Mouse (Mus musculus) liver, embryonic 14.5 days (tissue): ENCODE data around the gene Eya2. TPM values are rescaled to one million over a fixed set of nuclear protein-coding genes. Genes with fewer than 3 reads are reported as not detected.
A peak's percentile ranks its signal among the peaks of the same experiment; 100 is the strongest.

Experiments
- ATAC-seq: fragments of 200-750 bp; cut with Nextera tagmentation; 2 replicates; pipeline ENCODE4 v1.8.0; 2017; ENCODE audit warnings: moderate number of reproducible peaks, mild to moderate bottlenecking, moderate library complexity; ENCODE audit not compliant: insufficient read depth
- DNase-seq, 3 experiments: peaks; one replicate each; pipeline ENCODE4 v3.0.0-alpha.2; 2012 to 2013; ENCODE audit warnings: low read depth in 3 of 3, low spot score in 3 of 3
- H3K27ac ChIP-seq: fragments of 300-500 bp; sonication (generic); 2 replicates; pipeline ENCODE4 v1.5.1; 2014; ENCODE audit warnings: moderate library complexity, mild to moderate bottlenecking, control low read depth, inconsistent platforms
- H3K27me3 ChIP-seq: fragments of 300-500 bp; sonication (generic); 2 replicates; pipeline ENCODE4 v1.6.1; 2014; ENCODE audit warnings: mild to moderate bottlenecking, low read length, moderate library complexity; ENCODE audit not compliant: control insufficient read depth, insufficient read depth
- H3K36me3 ChIP-seq: fragments of 300-500 bp; sonication (generic); replicated peaks from 2 replicates; pipeline ENCODE4 v1.6.1; 2014; ENCODE audit warnings: low read depth; ENCODE audit not compliant: control insufficient read depth, insufficient read depth
- H3K4me1 ChIP-seq, 2 experiments: fragments of 200-500 bp in 1 of 2; fragments of 300-500 bp in 1 of 2; sonication (generic) in 1 of 2; replicated peaks; 2 replicates each; pipeline ENCODE4 v1.6.1; 2012 to 2014; ENCODE audit warnings: antibody characterized with exemption in 1 of 2, inconsistent platforms in 1 of 2, low read length in 1 of 2; ENCODE audit not compliant: control insufficient read depth in 2 of 2, insufficient read depth in 2 of 2
- H3K4me2 ChIP-seq: fragments of 300-500 bp; sonication (generic); 2 replicates; pipeline ENCODE4 v1.6.1; 2014; ENCODE audit warnings: low read depth, mild to moderate bottlenecking, control low read depth, moderate library complexity
- H3K4me3 ChIP-seq, 2 experiments: fragments of 200-500 bp in 1 of 2; fragments of 300-500 bp in 1 of 2; sonication (generic) in 1 of 2; 2 replicates each; pipeline ENCODE4 v1.5.1; 2012 to 2014; ENCODE audit warnings: low read depth in 2 of 2, low read length in 2 of 2, mild to moderate bottlenecking in 2 of 2, control low read depth in 1 of 2, inconsistent platforms in 1 of 2, moderate library complexity in 1 of 2; ENCODE audit not compliant: insufficient read depth in 1 of 2
- H3K9ac ChIP-seq: fragments of 300-500 bp; sonication (generic); replicated peaks from 2 replicates; pipeline ENCODE4 v1.6.1; 2014; ENCODE audit warnings: mild to moderate bottlenecking, control low read depth, moderate library complexity
- H3K9me3 ChIP-seq: fragments of 300-500 bp; sonication (generic); 2 replicates; pipeline ENCODE4 v1.6.1; 2016; ENCODE audit warnings: low read length, mixed read lengths; ENCODE audit not compliant: control insufficient read depth
- CTCF ChIP-seq: IDR thresholded peaks from 2 replicates; pipeline ENCODE4 v1.5.1; 2016; ENCODE audit warnings: antibody characterized with exemption, low read depth, control low read depth
- EP300 ChIP-seq: IDR thresholded peaks from 2 replicates; pipeline ENCODE4 v1.6.1; 2016; ENCODE audit warnings: antibody characterized with exemption, low read depth
- WGBS: fragments of 180-500 bp; shearing (Covaris S2); extraction: QIAGEN DNeasy Blood & Tissue Kit; methylation state at CpG from one replicate; pipeline ENCODE4 v1.1.7; 2014; ENCODE audit not compliant: insufficient replicate concordance; 5-methylcytosine and 5-hydroxymethylcytosine counted together
- polyA plus RNA-seq, 2 experiments: library from polyadenylated mRNA; depleted of rRNA in 1 of 2; stranded (reverse) in 1 of 2; unstranded in 1 of 2; fragments of >200 nt; fragmentation: Nextera tagmentation in 1 of 2; extraction: Ambion mirVana in 1 of 2; gene quantifications; 2 replicates each; pipeline versions ENCODE4 v1.2.1 to v1.2.3; 2012 to 2014

The Eya2 gene
- polyA plus RNA-seq, 2 experiments: 0.13 to 0.16 TPM

DNA sequence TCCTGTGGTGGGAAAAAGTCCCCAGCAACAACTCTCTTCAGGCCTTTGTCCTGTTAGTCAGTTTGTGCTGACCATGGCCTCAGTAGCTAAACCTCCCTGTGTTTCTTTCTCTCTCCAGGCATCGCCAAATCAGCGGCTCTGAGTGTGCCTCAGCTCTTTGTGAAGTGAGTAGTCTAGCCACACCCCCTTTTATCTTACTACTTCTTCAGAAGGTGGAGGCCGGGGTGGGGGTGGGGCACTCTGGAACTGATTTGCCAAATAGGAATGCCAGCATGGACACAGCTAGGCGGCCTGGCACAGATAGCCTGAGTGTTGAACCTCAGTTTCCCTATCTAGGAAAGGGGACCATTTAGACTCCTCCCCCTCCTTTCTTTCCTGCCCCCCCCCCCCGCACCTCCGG is 87.9 kb downstream of the Eya2 start:
- Histone ChIP-seq H3K4me3 (no peak overlapping the region), H3K4me2 (no peak overlapping the region), H3K27me3 (no peaks in the 10 kb centered on the region), H3K9me3 (no peaks in the 10 kb centered on the region), H3K9ac (no peak overlapping the region), H3K27ac (no peak overlapping the region), H3K36me3 (no peaks in the 10 kb centered on the region), H3K4me1 (no peaks in the 10 kb centered on the region)
- no peak for ATAC-seq
- TF ChIP-seq EP300: no peak
- TF ChIP-seq CTCF: no peak
- DNase-seq: no peak
- 48% methylated on average over 6 of the region's 6 CpGs for WGBS

DNA sequence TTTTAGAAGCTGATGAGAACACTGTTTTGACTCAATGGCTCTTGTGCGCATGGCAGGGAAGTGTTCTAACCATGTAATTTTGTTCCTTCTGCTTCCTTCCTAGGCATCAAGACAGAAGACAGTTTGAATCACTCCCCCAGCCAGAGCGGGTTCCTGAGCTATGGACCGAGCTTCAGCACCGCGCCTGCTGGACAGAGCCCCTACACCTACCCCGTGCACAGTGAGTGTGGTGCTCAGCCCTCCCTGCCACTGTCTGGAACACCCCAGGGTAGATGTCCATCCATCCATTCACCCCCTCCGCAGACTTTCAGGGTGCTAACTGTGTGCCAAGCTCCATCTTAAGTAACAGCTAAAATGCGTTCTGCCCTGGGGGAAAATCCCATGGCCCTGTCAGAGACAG is 92.7 kb downstream of the Eya2 start:
- H3K4me2 ChIP-seq: no peak overlapping the region
- no peak for TF ChIP-seq EP300
- no peak for TF ChIP-seq CTCF
- no peak overlapping the region for H3K27ac ChIP-seq
- no peaks in the 10 kb centered on the region for H3K4me1 ChIP-seq
- 29% methylated on average over 8 of the region's 8 CpGs for WGBS
- no peaks in the 10 kb centered on the region for H3K36me3 ChIP-seq
- H3K27me3 ChIP-seq: no peaks in the 10 kb centered on the region
- H3K9me3 ChIP-seq: no peaks in the 10 kb centered on the region
- DNase-seq (no peak), ATAC-seq (no peak)
- H3K4me3 ChIP-seq: no peak overlapping the region
- no peak overlapping the region for H3K9ac ChIP-seq

DNA sequence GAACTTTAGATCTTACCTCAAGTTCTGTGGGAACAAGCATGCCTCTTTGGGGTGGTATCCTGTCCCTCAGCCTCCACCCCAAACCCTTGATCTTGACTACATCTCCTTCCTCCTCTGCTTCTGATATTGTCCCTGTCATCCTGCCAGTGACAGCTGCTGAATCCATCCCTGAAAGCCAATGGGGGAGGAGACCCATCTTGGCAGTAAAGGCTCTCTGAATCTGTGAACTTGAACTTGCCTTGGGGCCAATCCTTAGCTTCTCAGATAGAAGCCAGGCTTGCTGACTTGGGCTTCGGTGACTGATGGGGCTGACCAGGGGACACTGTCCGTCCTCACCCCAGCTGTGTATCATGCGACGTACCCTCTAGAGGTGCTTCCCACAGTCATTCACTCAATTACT is 94.1 kb downstream of the Eya2 start:
- no peak overlapping the region for H3K4me2 ChIP-seq
- no peak for TF ChIP-seq CTCF
- TF ChIP-seq EP300: no peak
- H3K27me3 ChIP-seq: no peaks in the 10 kb centered on the region
- DNase-seq (no peak), ATAC-seq (no peak)
- no peak overlapping the region for H3K4me3 ChIP-seq
- no peaks in the 10 kb centered on the region for H3K4me1 ChIP-seq
- no peaks in the 10 kb centered on the region for H3K9me3 ChIP-seq
- no peak overlapping the region for H3K9ac ChIP-seq
- WGBS: 74% methylated on average over 4 of the region's 4 CpGs
- H3K27ac ChIP-seq: no peak overlapping the region
- H3K36me3 ChIP-seq: no peaks in the 10 kb centered on the region

DNA sequence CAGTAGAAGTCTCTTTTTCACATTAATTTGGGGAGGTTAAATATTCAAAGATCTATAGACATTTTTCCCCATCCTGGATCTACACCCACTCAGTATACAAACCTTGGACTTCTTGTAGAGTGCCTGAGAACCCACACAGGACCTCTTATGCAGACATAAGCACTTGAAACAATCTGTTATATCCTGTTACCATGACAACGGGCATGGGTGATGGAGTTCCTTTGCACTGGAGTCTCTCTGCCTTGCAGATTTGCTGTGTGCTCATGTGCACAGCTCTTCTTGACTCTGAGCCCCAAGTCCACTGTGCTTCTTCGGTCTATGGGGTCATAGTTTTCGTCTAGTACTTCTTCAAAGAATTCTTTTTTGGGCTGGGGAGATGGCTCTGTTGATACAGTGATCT is 96.2 kb downstream of the Eya2 start:
- Histone ChIP-seq H3K4me3 (no peak overlapping the region), H3K27me3 (no peaks in the 10 kb centered on the region), H3K4me1 (no peaks in the 10 kb centered on the region), H3K9ac (no peak overlapping the region), H3K36me3 (no peaks in the 10 kb centered on the region), H3K9me3 (no peaks in the 10 kb centered on the region), H3K27ac (no peak overlapping the region), H3K4me2 (no peak overlapping the region)
- DNase-seq: no peak
- TF ChIP-seq CTCF (no peak), EP300 (no peak)
- WGBS: 50% methylated on average over 3 of the region's 3 CpGs
- ATAC-seq: no peak

DNA sequence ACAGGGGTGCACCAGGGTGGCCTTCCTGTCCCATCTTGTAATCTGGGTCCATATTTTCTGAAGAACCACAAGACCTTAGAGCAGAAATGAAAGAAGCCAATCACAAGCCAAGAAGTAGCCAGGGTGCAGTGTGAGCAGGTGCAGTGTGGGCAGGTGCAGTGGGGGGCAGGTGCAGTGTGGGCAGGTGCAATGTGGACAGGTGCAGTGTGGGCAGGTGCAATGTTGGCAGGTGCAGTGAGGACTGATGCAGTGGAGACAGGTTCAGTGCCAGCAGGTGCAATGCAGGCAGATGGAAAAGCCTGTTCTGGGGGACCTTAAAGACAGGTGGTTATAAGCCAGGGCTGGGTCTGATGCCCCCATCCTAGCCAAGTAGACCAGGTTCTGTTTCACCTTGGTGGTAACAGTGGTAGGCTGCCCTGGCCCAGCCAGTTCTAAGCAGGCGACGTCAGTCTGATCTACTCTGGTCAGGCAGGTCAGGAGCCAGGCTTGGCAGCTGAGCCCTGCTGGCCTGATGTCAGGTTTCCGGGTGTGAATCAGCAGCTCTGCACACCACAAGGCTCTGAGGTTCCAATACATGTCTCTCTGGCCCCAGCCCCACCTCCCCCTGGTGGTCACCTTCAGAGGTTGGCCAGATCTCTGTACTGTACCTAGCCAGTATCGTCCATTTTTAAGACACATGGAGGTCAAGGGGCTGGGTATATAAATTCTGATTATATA is 98.3 kb downstream of the Eya2 start:
- H3K9ac ChIP-seq: no peak overlapping the region
- WGBS: 22% methylated on average over 4 of the region's 4 CpGs
- DNase-seq: no peak
- H3K4me2 ChIP-seq: no peak overlapping the region
- TF ChIP-seq EP300 (no peak), CTCF (peak; percentile 45; the same call in 1 of the 2 replicates)
- H3K9me3 ChIP-seq: no peaks in the 10 kb centered on the region
- no peak overlapping the region for H3K4me3 ChIP-seq
- H3K4me1 ChIP-seq: no peaks in the 10 kb centered on the region
- no peak overlapping the region for H3K27ac ChIP-seq
- H3K36me3 ChIP-seq: no peaks in the 10 kb centered on the region
- peak; percentile 13; the same call in 1 of the 2 replicates for ATAC-seq
- H3K27me3 ChIP-seq: no peaks in the 10 kb centered on the region
